Mouse (Mus musculus) large intestine, adult 2 months (tissue): ENCODE data around the gene Chic2. TPM values are rescaled to one million over a fixed set of nuclear protein-coding genes. Genes with fewer than 3 reads are reported as not detected.

Source experiments
- DNase-seq: peaks from one replicate; pipeline ENCODE4 v3.0.0-alpha.2; 2012; ENCODE audit warnings: low read depth, low spot score
- WGBS: fragments of 180-500 bp; shearing (Covaris S2); methylation state at CpG from one replicate; pipeline ENCODE4 v1.1.7; 2018; 5-methylcytosine and 5-hydroxymethylcytosine counted together
- polyA plus RNA-seq: library from polyadenylated mRNA; depleted of rRNA; stranded (reverse); fragments of >200 nt; gene quantifications from 2 replicates; pipeline ENCODE4 v1.2.3, GENCODE M21; 2012

Chic2 gene
- polyA plus RNA-seq, 1 experiment, result 6.2 TPM

GRCm38 (mm10) chr5:75070656-75071375 lies 26.2 kb upstream of the Chic2 start:
- DNase-seq, result no peak
- 10% methylated on average over 23 of the region's 23 CpGs for WGBS

- WGBS, result 19% methylated on average over 13 of the region's 13 CpGs
- no peak for DNase-seq
Observed at GRCm38 (mm10) chr5:75070132-75070531, 25.6 kb upstream of the Chic2 start.

- 4% methylated on average over 30 of the region's 30 CpGs for WGBS
- no peak for DNase-seq
Observed at GRCm38 (mm10) chr5:75067125-75067756, 22.7 kb upstream of the Chic2 start.

GRCm38 (mm10) chr5:75066715-75067114 lies 22.1 kb upstream of the Chic2 start:
- DNase-seq, result no peak
- WGBS, result 4% methylated on average over 10 of the region's 10 CpGs

- DNase-seq, result no peak
- 37% methylated on average over 4 of the region's 4 CpGs for WGBS
Observed at GRCm38 (mm10) chr5:75063177-75063576, 18.6 kb upstream of the Chic2 start.

GRCm38 (mm10) chr5:75051109-75051508 lies 6.5 kb upstream of the Chic2 start:
- 67% methylated on average over 4 of the region's 4 CpGs for WGBS
- DNase-seq, result no peak

- WGBS, result 13% methylated on average over 15 of the region's 15 CpGs
- no peak for DNase-seq
Observed at GRCm38 (mm10) chr5:75046681-75047321, 2.2 kb upstream of the Chic2 start.

- 60% methylated on average over 7 of the region's 7 CpGs for WGBS
- DNase-seq, result no peak
Observed at GRCm38 (mm10) chr5:75045371-75045770, 797 bp upstream of the Chic2 start.

- DNase-seq, result no peak
- under 1% methylated on average over 36 of the region's 36 CpGs for WGBS
Observed at GRCm38 (mm10) chr5:75043621-75044301, 813 bp downstream of the Chic2 start.

GRCm38 (mm10) chr5:75043011-75043445 lies 1.5 kb downstream of the Chic2 start:
- no peak for DNase-seq
- WGBS, result 8% methylated on average over 9 of the region's 9 CpGs

- DNase-seq, result no peak
- WGBS, result 87% methylated on average over 1 of the region's 1 CpGs
Observed at GRCm38 (mm10) chr5:75039307-75039706, 5.3 kb downstream of the Chic2 start.

GRCm38 (mm10) chr5:75035475-75035874 lies 9.1 kb downstream of the Chic2 start:
- 87% methylated on average over 3 of the region's 3 CpGs for WGBS
- no peak for DNase-seq

- DNase-seq, result no peak
- 75% methylated on average over 1 of the region's 1 CpGs for WGBS
Observed at GRCm38 (mm10) chr5:75014768-75015167, 29.8 kb downstream of the Chic2 start.

- no peak for DNase-seq
- WGBS, result 90% methylated on average over 8 of the region's 8 CpGs
Observed at GRCm38 (mm10) chr5:75012771-75013421, 31.7 kb downstream of the Chic2 start.

- WGBS, result 82% methylated on average over 4 of the region's 4 CpGs
- DNase-seq, result no peak
Observed at GRCm38 (mm10) chr5:75011985-75012738, 32.4 kb downstream of the Chic2 start.

- WGBS, result 40% methylated on average over 3 of the region's 3 CpGs
- no peak for DNase-seq
Observed at GRCm38 (mm10) chr5:75004755-75005154, 39.8 kb downstream of the Chic2 start.

- 63% methylated on average over 3 of the region's 3 CpGs for WGBS
Observed at GRCm38 (mm10) chr5:75002109-75002508, 42.5 kb downstream of the Chic2 start.

GRCm38 (mm10) chr5:74998716-74999512 lies 45.7 kb downstream of the Chic2 start:
- DNase-seq, result no peak
- WGBS, result 88% methylated on average over 12 of the region's 12 CpGs

More at GRCm38 (mm10) chr5:75002109-75002508, 42.5 kb downstream of the Chic2 start:
- DNase-seq, result no peak
